Mouse (Mus musculus) CD4-positive, CD25-positive, alpha-beta regulatory T cell, adult 2 months (primary cell): ENCODE results near the gene Cttnbp2.

Experiments used
- DNase-seq: peaks from one replicate; pipeline ENCODE4 v3.0.0-alpha.2; 2012; ENCODE audit warnings: low read depth, low spot score

The Cttnbp2 gene

DNA sequence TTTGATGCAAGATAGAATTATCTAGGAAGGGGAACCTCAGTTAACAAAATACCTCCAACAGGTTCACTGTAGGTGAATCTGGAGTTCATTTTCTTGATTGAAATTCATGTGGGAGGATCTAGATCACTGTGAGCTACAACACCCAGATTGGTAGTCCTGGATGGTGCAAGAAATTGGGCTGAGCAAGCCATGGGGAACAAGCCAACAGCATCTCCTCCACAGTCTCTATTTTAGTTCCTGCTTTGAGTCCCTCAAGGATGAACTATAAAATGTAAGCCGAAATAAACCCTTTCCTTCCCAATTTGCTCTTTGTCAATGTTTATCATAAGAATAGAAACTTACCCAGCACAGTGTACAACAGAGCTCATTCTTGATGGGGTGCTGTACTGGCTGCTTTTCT lies 191.7 kb downstream of the Cttnbp2 start:
- no peak for DNase-seq
